Comparison of ENCODE assay signal across 23 mouse cellular contexts in genomic region chr1:62282835-62283234, GRCm38 (mm10).
"Had no signal": no experiment of that assay in that cellular context is flagged by ENCODE, and none has a peak within 500 bp of the region (broad histone marks: within the 10 kb centered on the region; RNA-seq: fewer than 3 reads in every experiment).

No protein-coding gene starts in this region.

- H3K4me2 ChIP-seq: liver, embryonic 13.5 days; liver, embryonic 15.5 days; lung, embryonic 15.5 days; midbrain, embryonic 11.5 days; midbrain, embryonic 13.5 days; midbrain, embryonic 15.5 days; neural tube, embryonic 13.5 days; neural tube, embryonic 15.5 days had no signal

- H3K27me3 ChIP-seq: liver, embryonic 13.5 days; liver, embryonic 15.5 days; lung, embryonic 15.5 days; megakaryocyte, embryonic 14.5 days; midbrain, embryonic 13.5 days; midbrain, embryonic 15.5 days; neural tube, embryonic 13.5 days; neural tube, embryonic 15.5 days had no signal

- H3K4me3 ChIP-seq: liver, embryonic 13.5 days; liver, embryonic 15.5 days; lung, embryonic 15.5 days; megakaryocyte, embryonic 14.5 days; midbrain, embryonic 13.5 days; midbrain, embryonic 15.5 days; myocyte; neural tube, embryonic 13.5 days; neural tube, embryonic 15.5 days had no signal

- ATAC-seq: liver, postnatal 0 days; lung, postnatal 0 days; midbrain, embryonic 13.5 days; midbrain, embryonic 15.5 days had no signal

- H3K36me3 ChIP-seq: liver, embryonic 13.5 days; liver, embryonic 15.5 days; lung, embryonic 15.5 days; midbrain, embryonic 13.5 days; midbrain, embryonic 15.5 days; neural tube, embryonic 13.5 days; neural tube, embryonic 15.5 days had no signal

- H3K9ac ChIP-seq: liver, embryonic 13.5 days; liver, embryonic 15.5 days; liver, postnatal 0 days; lung, embryonic 15.5 days; midbrain, embryonic 13.5 days; midbrain, embryonic 15.5 days; neural tube, embryonic 13.5 days; neural tube, embryonic 15.5 days had no signal

- H3K4me1 ChIP-seq: liver, embryonic 13.5 days; liver, embryonic 15.5 days; lung, embryonic 15.5 days; megakaryocyte, embryonic 14.5 days; midbrain, embryonic 13.5 days; midbrain, embryonic 15.5 days; neural tube, embryonic 13.5 days; neural tube, embryonic 15.5 days had no signal

- H3K27ac ChIP-seq: liver, embryonic 13.5 days; liver, embryonic 15.5 days; lung, embryonic 15.5 days; macrophage; midbrain, embryonic 13.5 days; midbrain, embryonic 15.5 days; neural tube, embryonic 13.5 days; neural tube, embryonic 15.5 days had no signal

- H3K9me3 ChIP-seq: liver, embryonic 13.5 days; liver, embryonic 15.5 days; lung, embryonic 15.5 days; megakaryocyte, embryonic 14.5 days; midbrain, embryonic 13.5 days; midbrain, embryonic 15.5 days; neural tube, embryonic 13.5 days; neural tube, embryonic 15.5 days had no signal

- DNase-seq: liver, embryonic 13.5 days; liver, postnatal 0 days; lung, postnatal 14 days; lung, postnatal 36 days; retina, postnatal 1 day; right cerebral cortex, adult 18-20 months; right cerebral cortex, postnatal 25 days; right cerebral cortex, postnatal 4 days; spleen, adult 18-20 months; thymus, adult 2 months; thymus, postnatal 25 days; thymus, postnatal 4 days had no signal
